Mouse (Mus musculus) forebrain, embryonic 11.5 days (tissue): ENCODE data around the gene AI837181. TPM values are rescaled to one million over a fixed set of nuclear protein-coding genes. Genes with fewer than 3 reads are reported as not detected.

ENCODE experiments used
- ATAC-seq: fragments of 200-750 bp; cut with Nextera tagmentation; replicated peaks from 2 replicates; pipeline ENCODE4 v1.8.0; 2017; ENCODE audit warnings: moderate TSS enrichment; ENCODE audit not compliant: low FRiP score
- DNase-seq: peaks from one replicate; pipeline ENCODE4 v3.0.0-alpha.2; 2017; ENCODE audit warnings: low spot score
- H3K27ac ChIP-seq: fragments of 300-500 bp; sonication (generic); 2 replicates; pipeline ENCODE4 v1.5.1; 2014; ENCODE audit warnings: low read depth, low read length
- H3K27me3 ChIP-seq: fragments of 300-500 bp; sonication (generic); 2 replicates; pipeline ENCODE4 v1.6.1; 2014; ENCODE audit warnings: mild to moderate bottlenecking, low read length, mixed read lengths; ENCODE audit not compliant: control insufficient read depth, insufficient read depth
- H3K36me3 ChIP-seq: fragments of 300-500 bp; sonication (generic); 2 replicates; pipeline ENCODE4 v1.6.1; 2014; ENCODE audit warnings: mild to moderate bottlenecking, low read length, moderate library complexity, mixed read lengths; ENCODE audit not compliant: control insufficient read depth, insufficient read depth
- H3K4me1 ChIP-seq: fragments of 300-500 bp; sonication (generic); replicated peaks from 2 replicates; pipeline ENCODE4 v1.6.1; 2014; ENCODE audit warnings: low read length, mixed read lengths; ENCODE audit not compliant: control insufficient read depth, insufficient read depth
- H3K4me2 ChIP-seq: fragments of 300-500 bp; sonication (generic); 2 replicates; pipeline ENCODE4 v1.6.1; 2014; ENCODE audit warnings: low read depth, mild to moderate bottlenecking, low read length, moderate library complexity, mixed read lengths; ENCODE audit not compliant: severe bottlenecking
- H3K4me3 ChIP-seq: fragments of 300-500 bp; sonication (generic); 2 replicates; pipeline ENCODE4 v1.5.1; 2014; ENCODE audit warnings: low read depth, low read length
- H3K9ac ChIP-seq: fragments of 300-500 bp; sonication (generic); 2 replicates; pipeline ENCODE4 v1.6.1; 2014; ENCODE audit warnings: low read length
- H3K9me3 ChIP-seq: fragments of 300-500 bp; sonication (generic); 2 replicates; pipeline ENCODE4 v1.6.1; 2016; ENCODE audit warnings: low read length, mixed read lengths; ENCODE audit not compliant: control insufficient read depth
- WGBS: fragments of 180-500 bp; shearing (Covaris S2); extraction: QIAGEN DNeasy Blood & Tissue Kit; methylation state at CpG from one replicate; pipeline ENCODE4 v1.1.7; 2014; 5-methylcytosine and 5-hydroxymethylcytosine counted together
- polyA plus RNA-seq: library from polyadenylated mRNA; unstranded; fragments of >200 nt; fragmentation: Nextera tagmentation; extraction: Ambion mirVana; gene quantifications from 2 replicates; pipeline ENCODE4 v1.2.1, GENCODE M21; 2014

The AI837181 gene
- polyA plus RNA-seq, 1 experiment from 2014 or later = 34.6 TPM

GRCm38 (mm10) chr19:5463212-5463611 is 38.3 kb downstream of the AI837181 start:
- H3K36me3 ChIP-seq = peaks cover 2% of the 10 kb centered on the region
- H3K4me1 ChIP-seq = peaks cover 9% of the 10 kb centered on the region; the same call in 1 of the 2 replicates
- H3K4me2 ChIP-seq = no peak overlapping the region
- no peak overlapping the region for H3K4me3 ChIP-seq
- no peak overlapping the region for H3K27ac ChIP-seq
- H3K9ac ChIP-seq = no peak overlapping the region
- peaks cover 6% of the 10 kb centered on the region; the same call in 1 of the 2 replicates for H3K27me3 ChIP-seq
- DNase-seq = no peak
- H3K9me3 ChIP-seq = no peaks in the 10 kb centered on the region
- WGBS = 87% methylated on average over 9 of the region's 9 CpGs
- ATAC-seq = no peak

DNA sequence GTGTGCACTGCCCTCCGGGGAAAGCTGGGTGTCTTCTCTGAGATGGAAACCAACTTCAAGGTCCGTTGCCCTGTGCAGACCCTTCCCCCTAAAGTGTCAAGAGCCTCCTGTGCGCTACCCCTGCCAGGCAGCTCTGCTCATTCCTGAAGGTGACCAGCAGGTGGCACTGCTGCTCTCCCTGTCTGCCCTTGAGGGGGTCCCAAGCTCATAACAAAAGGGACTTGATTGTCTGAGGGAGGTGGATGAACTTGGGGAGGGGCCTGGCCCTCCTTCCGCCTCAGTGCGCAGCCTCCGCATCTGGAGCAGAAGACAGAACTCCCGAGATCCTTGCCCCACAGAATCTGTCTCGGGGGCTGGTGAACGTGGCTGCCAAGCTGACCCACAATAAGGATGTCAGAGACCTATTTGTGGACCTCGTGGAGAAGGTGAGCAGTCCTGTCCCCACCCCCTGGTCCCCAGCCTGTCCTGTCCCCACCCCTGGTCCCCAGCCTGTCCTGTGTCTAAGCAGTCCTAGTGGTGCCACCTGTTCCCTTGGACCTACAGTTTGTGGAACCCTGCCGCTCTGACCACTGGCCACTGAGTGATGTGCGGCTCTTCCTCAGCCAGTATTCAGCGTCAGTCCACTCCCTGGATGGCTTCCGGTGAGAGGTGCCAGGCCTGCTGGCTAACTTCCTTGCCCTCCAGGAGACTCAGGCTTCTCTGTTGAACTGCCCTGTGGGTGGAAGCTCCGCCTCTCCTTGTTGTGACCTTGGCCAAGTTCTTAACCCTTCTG is 39.0 kb downstream of the AI837181 start:
- 49% methylated on average over 15 of the region's 15 CpGs for WGBS

DNA sequence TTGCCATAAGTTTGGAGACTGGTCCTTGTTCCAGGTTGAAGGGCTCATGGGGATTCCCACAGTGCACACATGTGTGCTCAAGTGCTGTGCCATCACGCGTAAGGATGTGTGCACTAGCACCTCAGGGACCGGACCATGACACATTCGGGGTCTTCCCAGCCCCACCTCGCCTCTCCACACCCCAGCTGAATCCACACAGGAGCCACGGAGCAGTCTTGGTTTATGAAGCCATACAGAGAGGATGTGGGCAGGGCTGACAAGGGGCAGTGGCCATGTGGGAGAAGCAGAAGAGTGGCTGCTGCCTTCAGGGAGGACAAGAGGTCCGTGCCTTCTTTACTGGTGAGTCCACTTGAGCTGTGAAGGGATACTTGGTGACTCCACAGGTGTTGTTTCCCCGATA is 40.1 kb downstream of the AI837181 start:
- no peak overlapping the region for H3K4me2 ChIP-seq
- no peak for DNase-seq
- whole genome bisulfite sequencing = 93% methylated on average over 8 of the region's 8 CpGs

More for the DNA sequence above, 39.0 kb downstream of the AI837181 start:
- Histone ChIP-seq H3K27me3 (peaks cover 3% of the 10 kb centered on the region; the same call in 1 of the 2 replicates), H3K36me3 (peaks cover 2% of the 10 kb centered on the region), H3K4me3 (peak overlapping the region; percentile 12; the same call in 1 of the 2 replicates), H3K9ac (peak overlapping the region; percentile 45), H3K9me3 (no peaks in the 10 kb centered on the region), H3K4me1 (peaks cover 9% of the 10 kb centered on the region; the same call in 1 of the 2 replicates), H3K27ac (peak overlapping the region; percentile 41; the same call in 1 of the 2 replicates), H3K4me2 (peak overlapping the region; percentile 29; the same call in 1 of the 2 replicates)
- ATAC-seq (peak; percentile 62), DNase-seq (peak; percentile 91)

GRCm38 (mm10) chr19:5466916-5467500 is 42.1 kb downstream of the AI837181 start:
- Histone ChIP-seq H3K4me1 (peaks cover 4% of the 10 kb centered on the region; the same call in 1 of the 2 replicates), H3K36me3 (peaks cover 2% of the 10 kb centered on the region), H3K27ac (no peak overlapping the region), H3K27me3 (no peaks in the 10 kb centered on the region), H3K9me3 (no peaks in the 10 kb centered on the region), H3K9ac (no peak overlapping the region), H3K4me2 (no peak overlapping the region), H3K4me3 (no peak overlapping the region)
- DNase-seq (no peak), ATAC-seq (no peak)
- WGBS = 95% methylated on average over 6 of the region's 6 CpGs

More for the DNA sequence above, 40.1 kb downstream of the AI837181 start:
- no peaks in the 10 kb centered on the region for H3K9me3 ChIP-seq
- ATAC-seq = no peak
- no peak overlapping the region for H3K27ac ChIP-seq
- H3K9ac ChIP-seq = no peak overlapping the region
- H3K27me3 ChIP-seq = no peaks in the 10 kb centered on the region
- H3K36me3 ChIP-seq = peaks cover 2% of the 10 kb centered on the region
- no peak overlapping the region for H3K4me3 ChIP-seq
- peaks cover 9% of the 10 kb centered on the region; the same call in 1 of the 2 replicates for H3K4me1 ChIP-seq

- H3K36me3 ChIP-seq = peaks cover 2% of the 10 kb centered on the region
- H3K4me1 ChIP-seq = peaks cover 4% of the 10 kb centered on the region; the same call in 1 of the 2 replicates
- H3K4me2 ChIP-seq = no peak within 1 kb of the TSS
- no peak within 1 kb of the TSS for H3K9ac ChIP-seq
- WGBS = 57% methylated on average over 5 of the region's 5 CpGs
- no peak within 1 kb of the TSS for H3K4me3 ChIP-seq
- no peak for ATAC-seq
- H3K9me3 ChIP-seq = no peaks in the 10 kb centered on the region
- no peak for DNase-seq
- H3K27ac ChIP-seq = no peak within 1 kb of the TSS
- no peaks in the 10 kb centered on the region for H3K27me3 ChIP-seq
Observed at GRCm38 (mm10) chr19:5468374-5468773, 43.4 kb downstream of the AI837181 start, which contains the start of gene Ctsw. Gene Ctsw, minus strand, starts transcription at chr19:5468507.

GRCm38 (mm10) chr19:5471846-5472245 is 46.9 kb downstream of the AI837181 start:
- Histone ChIP-seq H3K4me2 (no peak overlapping the region), H3K9ac (no peak overlapping the region), H3K4me3 (no peak overlapping the region), H3K27me3 (no peaks in the 10 kb centered on the region), H3K9me3 (no peaks in the 10 kb centered on the region), H3K4me1 (peaks cover 11% of the 10 kb centered on the region; the same call in 1 of the 2 replicates), H3K36me3 (no peaks in the 10 kb centered on the region; the same call in none of the 2 replicates), H3K27ac (no peak overlapping the region)
- DNase-seq = no peak
- WGBS = 56% methylated on average over 5 of the region's 5 CpGs
- no peak for ATAC-seq

GRCm38 (mm10) chr19:5472857-5473256 is 47.9 kb downstream of the AI837181 start:
- H3K4me1 ChIP-seq = peaks cover 11% of the 10 kb centered on the region; the same call in 1 of the 2 replicates
- DNase-seq = no peak
- WGBS = 84% methylated on average over 3 of the region's 3 CpGs
- ATAC-seq = no peak
- no peak overlapping the region for H3K9ac ChIP-seq
- H3K9me3 ChIP-seq = no peaks in the 10 kb centered on the region
- no peaks in the 10 kb centered on the region for H3K27me3 ChIP-seq
- H3K27ac ChIP-seq = no peak overlapping the region
- no peak overlapping the region for H3K4me3 ChIP-seq
- no peak overlapping the region for H3K4me2 ChIP-seq
- no peaks in the 10 kb centered on the region for H3K36me3 ChIP-seq

DNA sequence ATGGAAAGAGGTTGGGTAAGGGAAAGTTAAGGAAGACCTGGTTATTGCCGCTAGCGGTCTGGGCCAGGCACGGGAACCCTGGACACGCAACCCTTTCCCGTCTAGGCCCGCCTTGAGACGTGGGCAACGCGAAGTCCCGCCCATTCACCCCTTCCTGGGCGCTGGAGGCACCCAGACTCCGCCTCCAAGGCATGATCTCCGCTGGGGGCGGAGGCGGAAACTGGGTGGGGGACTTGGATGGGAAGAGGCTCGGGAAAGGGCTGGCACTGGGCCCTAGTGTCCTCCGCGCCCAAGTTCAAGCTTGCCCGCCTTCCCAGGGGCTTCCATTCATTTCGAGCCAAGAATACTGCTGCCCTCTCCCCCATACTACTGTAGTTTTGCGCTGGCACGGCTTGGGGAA is 48.8 kb downstream of the AI837181 start, which contains the start of gene Efemp2:
Gene Efemp2 (plus strand): TSS at position 235 of the 400 bp plus-strand sequence.
- H3K27ac ChIP-seq = 0 out of 2 replicates have a peak within 1 kb of the TSS, but pooled peaks have one; percentile 18
- H3K4me1 ChIP-seq = peaks cover 11% of the 10 kb centered on the region; the same call in 1 of the 2 replicates
- WGBS = 2% methylated on average over 22 of the region's 22 CpGs
- DNase-seq = peak; percentile 85
- ATAC-seq = peak; percentile 72
- no peaks in the 10 kb centered on the region for H3K9me3 ChIP-seq
- peak within 1 kb of the TSS; percentile 84 for H3K9ac ChIP-seq
- H3K4me2 ChIP-seq = peak within 1 kb of the TSS; percentile 86
- H3K27me3 ChIP-seq = no peaks in the 10 kb centered on the region
- H3K36me3 ChIP-seq = no peaks in the 10 kb centered on the region
- H3K4me3 ChIP-seq = peak within 1 kb of the TSS; percentile 59
